Mouse (Mus musculus) lung, adult 18-20 months (tissue): ENCODE results near the gene Dip2b.

Experiments
- DNase-seq, 2 experiments: peaks; one replicate each; pipeline ENCODE4 v3.0.0; 2022; ENCODE audit warnings: mixed read lengths in 2 of 2

Gene Dip2b

DNA sequence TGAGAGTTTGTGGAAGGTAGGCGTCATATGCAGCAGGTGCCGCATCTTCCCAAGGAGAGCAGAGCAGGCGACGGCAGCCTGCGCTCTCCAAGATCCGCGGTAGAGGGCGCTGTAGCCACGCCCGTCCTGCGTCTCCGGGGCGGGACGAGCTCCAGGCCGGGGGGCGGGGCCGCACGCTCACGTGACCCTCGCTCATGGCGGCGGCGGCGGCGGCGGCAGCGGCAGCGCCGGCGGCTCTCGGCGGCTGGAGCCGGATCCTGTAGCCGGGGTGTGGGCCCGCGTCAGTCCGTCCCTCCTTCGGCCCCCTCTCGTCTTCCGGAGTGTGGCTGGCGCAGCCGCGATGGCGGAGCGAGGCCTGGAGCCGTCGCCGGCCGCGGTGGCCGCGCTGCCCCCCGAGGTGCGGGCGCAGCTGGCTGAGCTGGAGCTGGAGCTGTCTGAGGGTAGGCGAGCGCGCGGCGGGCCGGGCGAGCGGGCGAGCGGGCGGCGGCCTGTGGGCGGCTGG lies at the start of gene Dip2b:
Gene Dip2b (plus strand): TSS at position 195 of the 502 bp plus-strand sequence.
- DNase-seq = peak; percentile 90 to 93

DNA sequence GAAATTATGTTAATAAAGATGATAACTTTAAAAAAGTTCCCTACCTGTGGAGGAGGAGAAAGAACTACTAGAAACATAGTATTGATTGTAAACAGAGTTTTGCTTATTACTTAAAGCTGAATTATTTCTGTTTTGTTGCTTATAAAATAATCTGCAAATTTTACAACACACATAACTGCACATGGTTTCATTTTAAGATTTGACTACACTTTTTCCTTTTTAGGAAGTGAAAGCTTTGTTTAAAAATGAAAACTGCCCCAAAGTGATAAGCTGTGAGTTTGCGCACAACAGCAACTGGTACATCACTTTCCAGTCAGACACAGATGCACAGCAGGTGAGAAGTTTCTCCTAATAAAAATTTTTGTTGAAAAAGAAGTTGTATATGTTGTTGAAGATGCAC lies 45.4 kb upstream of the Dip2b start:
- DNase-seq = no peak

DNA sequence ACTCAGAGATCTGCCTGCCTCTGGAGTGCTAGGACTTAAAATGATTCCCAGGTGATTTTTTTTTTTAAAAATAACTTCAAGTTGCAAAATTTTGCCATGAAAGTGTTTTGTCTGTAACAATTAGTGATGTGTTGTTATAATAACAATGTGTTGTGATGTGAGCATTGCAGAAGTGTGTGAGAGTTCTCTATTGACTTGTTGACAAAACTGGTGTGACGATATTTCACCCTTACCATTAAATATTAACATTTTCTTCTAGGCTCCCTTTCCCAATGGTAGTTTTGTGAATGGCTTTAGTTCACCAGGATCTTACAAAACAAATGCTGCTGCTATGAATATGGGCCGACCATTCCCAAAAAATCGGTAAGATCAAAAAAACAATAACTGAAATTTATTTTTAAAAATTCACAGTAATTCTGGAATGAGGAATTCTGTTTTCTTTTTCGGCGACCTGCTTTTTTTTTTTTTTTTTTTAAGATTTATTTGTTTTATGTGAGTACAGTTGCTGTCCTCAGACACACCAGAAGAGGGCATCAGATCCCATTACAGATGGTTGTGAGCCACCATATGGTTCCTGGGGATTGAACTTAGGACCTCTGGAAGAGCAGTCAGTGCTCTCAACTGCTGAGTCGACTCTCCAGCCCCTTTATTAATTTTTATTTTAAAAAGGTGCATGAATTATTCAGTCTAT lies 41.2 kb upstream of the Dip2b start:
- DNase-seq = no peak

DNA sequence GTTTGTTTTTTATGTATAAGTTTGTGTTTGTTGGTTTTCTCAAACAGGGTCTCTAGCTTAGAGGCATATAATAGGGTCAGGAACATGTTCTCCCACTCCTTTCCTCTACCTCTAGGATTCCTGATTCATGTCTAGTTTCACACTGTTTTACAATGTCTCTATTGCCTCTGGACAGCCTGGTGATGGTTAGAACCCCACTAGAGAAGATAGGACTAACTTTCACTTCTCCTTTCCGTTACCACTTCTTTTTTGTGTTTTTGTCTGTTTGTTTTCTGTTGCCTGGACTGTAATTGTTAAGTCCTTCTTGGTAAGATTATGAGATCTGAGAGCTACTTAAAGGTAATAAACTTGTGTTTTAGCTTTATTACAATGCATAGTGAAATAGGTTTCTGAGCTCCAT lies 39.1 kb upstream of the Dip2b start:
- DNase-seq = no peak

DNA sequence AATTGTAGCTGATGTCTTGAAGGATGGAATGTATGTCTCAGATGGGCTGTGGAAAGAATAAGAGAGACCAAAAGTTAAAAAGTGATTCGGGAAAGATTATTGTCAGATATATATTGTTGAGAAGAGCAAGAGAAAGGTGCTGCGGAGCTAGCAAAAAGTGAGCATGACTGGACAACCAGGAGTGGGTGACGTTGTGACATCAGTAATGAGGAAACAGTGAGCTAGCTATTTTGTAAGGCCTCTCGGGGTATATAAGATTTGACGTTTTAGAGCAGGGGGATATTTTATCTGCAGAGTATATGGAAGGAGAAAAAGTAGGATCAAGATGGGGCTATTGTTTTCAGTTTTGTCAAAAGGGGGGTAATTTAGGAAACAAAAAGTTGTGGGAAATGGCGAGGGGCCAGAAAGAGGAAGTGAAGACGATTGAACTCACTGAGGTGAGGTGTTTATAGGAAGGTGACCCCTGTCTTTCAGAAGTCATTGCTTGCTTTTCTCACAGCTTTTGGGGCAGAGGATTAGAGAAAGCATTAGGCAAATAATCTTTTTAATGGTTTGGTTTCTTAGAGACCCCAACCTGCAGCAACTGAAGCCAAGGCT lies 33.7 kb upstream of the Dip2b start:
- DNase-seq = no peak

DNA sequence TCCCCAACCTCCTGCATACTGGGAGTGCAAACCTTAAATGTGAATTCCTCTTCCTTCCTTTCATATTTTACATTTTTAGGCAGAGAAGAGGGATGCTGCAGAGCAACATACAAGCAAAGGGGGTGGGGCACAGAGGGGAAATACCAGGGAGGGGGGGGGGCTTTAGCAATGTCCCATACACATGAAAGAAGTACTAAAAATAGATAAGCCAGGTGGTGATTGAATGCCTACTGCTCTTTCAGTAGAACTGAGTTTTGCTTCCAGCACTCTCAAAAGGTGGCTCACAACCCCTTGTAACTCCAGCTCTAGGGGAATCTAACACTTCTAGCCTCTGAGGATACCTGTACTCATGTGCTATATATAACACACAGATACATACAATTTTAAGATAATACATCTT lies 32.3 kb upstream of the Dip2b start:
- DNase-seq = no peak

DNA sequence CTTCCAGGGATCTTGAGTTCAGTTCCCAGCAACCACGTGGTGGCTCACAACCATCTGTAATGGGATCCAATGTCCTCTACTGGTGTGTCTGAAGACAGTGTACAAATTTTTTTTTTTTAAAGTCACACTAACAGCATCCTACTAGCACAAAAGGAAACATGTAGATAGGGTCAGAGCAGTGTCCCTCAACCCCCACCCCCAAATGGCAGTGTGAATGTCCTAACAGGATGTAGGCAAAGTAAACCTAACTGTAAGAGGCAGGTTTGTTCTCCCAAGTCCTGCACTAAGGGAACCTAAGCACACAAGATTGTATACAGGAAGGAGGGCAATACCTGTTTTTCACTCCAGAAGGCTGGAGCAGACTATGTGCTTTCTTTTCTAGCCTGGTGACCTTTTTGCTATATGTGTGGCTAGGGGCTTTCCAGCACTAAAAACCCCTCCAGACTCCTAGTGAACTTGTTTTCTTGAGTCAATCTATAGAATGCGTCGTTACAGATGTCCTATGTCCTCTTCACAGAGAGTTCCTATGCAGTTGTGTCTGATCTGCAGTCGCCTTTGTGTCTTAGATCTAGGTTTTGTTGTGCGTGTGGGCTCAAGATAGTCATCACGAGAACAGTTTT lies 20.1 kb upstream of the Dip2b start:
- DNase-seq = no peak

DNA sequence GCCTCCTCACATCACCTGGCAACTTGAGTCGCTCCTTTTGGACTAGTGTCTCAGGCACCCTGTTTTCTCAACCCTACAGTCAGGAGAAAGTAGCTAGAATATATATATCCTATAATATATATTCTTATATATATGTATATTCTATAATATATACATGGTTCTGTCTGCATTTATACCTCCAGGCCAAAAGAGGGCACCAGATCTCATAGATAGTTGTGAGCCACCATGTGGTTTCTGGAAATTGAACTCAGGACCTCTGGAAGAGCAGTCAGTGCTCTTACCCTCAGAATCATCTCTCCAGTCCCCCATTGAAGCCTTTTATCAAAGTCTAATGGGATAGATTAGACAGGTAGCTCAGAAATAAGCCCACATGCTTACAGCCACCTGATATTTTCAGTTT lies 17.3 kb upstream of the Dip2b start:
- DNase-seq = no peak

DNA sequence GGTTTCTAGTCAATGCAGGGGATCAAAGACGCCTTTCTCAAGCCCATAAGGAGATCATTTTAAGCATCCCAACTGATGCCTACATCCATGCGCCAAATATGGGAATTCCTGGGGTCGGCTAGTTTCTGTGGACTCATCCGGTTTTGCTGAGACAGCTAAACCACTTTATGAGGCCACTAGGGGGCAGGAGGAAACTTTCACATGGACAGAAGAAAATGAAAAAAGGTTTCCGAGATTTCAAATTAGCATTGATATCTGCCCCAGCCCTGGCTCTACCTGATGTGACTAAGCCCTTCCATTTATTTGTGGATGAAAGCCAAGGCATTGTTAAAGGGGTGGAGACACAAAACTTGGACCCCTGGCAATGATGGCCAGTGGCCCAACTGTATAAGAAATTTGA lies 15.5 kb upstream of the Dip2b start:
- DNase-seq = peak; percentile 20 to 53

DNA sequence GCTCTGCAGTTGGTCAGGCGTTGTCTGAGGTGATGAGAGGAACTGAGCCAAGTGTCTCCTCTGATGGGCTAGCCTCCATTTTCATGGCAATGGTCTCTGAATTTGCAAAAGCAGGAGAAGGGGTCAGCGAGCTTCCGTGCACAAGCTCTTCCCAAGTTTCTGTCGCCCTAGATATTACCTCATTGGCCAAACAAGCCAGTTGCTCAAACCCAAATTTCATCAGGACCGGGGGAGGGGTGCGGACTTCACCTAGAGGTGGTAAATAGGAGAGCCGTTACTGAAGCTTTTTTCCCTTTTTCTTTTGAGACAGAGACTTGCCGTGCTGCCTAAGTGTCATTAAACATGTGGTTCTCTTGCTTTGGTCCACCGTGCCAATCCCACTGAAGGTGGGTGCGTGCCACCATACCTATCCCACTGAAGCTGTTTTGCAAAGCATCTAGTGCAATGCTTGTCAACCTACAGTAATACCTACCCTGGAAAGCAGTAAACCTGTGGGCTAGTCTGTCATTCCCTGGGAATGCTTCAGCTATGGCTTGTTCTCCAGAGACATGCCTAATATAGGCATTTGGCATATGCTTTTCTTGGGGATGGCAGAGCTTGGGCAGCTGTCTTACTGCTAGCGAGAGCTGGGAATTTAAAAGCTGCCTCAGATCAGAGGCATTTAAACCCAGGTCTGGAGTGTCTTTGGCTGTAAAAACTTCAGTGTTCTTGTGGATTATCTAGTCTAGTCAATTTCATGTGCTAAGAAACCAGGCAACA lies 13.2 kb upstream of the Dip2b start:
- DNase-seq = no peak

DNA sequence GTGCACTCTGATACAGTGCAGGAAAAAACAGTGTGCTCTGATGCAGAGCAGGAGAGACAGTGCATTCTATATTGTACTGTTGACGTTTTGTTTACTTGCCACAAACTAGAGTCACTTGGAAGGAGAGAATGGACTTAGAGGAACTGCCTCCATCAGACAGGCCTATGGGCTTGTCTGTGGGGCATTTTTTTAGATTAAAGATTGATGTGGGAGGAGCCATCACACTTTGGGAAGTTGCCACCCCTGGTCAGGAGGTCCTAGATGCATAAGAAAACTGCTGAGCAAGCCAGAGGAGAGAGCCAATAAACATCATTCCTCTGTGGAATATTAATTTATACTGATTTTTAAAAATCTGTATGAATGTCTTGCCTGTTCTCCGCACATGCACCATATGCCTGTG lies 10.3 kb upstream of the Dip2b start:
- no peak for DNase-seq

DNA sequence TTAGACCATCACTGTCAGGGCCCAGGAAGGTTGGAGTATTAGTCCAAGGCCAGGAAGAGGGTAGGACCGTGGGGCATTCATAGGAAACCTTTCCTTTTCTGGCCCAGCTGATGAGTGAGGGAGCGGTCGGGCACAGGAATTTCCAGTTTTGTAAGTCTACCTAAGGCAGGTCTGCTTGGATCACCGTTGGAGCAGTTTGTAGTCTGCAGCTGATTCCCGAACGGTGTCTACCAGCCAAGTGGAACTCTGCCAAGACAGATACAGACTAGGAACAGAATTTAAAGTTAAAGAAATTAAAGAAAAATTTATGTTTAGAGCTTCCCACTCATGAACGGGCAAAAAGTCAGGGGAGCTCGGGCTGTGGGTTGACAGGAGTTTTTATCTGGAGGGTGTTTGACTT lies 9.0 kb upstream of the Dip2b start:
- DNase-seq = peak in 1 of 2 experiments; percentile 37

DNA sequence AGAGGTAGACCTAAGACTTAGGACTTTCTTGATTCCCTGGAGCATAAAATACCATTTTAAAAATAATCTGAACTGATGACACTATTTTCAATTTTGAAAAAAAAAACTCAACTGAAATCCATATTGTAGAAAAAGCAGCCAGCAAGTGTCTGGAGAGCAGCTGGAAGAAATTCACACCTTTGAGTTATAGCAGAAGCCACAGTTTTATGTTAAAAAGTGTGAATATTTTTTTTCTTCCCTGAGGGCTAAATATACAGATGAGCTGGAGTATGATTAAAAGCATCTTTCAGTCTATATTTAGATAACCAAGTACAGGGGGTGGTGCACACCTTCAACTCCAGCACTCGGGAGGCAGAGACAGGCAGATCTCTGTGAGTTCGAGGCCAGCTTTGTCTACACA lies 8.6 kb upstream of the Dip2b start:
- DNase-seq = no peak

DNA sequence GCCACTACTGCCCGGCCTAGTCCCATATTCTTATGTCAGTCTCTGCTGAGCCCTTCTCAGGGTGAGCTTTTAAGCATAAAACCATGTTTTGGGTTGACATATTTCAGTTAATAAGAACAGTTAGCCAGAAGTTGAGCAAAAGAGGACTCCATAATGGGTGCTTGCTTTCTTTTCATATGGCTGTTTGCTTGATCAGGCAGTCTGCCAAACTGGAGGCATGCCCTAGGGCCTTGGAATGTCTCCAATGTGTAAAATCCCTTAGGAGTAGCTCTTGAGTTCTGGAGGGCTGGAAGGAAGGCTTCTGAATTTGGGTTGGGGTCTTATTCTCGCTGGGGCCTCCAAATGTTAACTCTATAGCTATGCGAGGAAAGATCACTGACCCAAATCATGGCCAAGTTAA lies 5.9 kb upstream of the Dip2b start:
- DNase-seq = peak; percentile 52 to 53

DNA sequence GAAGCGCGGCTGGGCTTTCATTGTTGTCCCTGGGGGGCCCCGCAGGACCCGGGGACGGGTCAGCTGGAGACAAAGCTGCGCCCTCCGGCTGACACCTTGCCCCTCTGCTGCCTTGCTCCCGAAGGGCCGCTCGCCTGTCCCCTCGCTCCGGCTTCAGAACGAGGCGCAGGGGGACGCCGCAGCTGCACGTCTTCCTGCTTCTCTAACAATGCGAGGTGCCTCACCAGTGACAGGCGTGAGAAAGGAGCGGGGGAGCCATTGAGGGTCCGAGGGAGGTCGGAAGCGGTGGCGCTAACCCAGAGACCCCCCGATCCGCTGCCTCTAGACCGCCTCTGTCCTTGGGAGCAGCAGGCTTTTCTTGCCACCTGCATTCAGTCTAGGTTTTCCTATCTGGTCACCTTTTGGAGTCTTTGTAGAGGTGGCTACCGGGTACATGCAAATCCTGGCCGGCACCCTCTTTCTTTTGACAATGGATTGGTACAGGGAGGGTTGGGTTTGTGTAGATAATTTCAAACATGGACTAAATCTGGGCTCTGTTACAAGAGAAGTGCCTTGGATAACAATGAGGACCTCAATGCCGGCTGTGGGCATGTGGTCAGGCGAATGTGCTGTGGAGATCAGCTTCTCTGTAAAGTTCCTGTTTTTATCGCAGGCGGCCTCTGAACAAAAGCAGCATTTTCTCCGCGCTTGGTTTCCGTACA lies 687 bp downstream of the Dip2b start:
- DNase-seq = peak; percentile 46 to 50

DNA sequence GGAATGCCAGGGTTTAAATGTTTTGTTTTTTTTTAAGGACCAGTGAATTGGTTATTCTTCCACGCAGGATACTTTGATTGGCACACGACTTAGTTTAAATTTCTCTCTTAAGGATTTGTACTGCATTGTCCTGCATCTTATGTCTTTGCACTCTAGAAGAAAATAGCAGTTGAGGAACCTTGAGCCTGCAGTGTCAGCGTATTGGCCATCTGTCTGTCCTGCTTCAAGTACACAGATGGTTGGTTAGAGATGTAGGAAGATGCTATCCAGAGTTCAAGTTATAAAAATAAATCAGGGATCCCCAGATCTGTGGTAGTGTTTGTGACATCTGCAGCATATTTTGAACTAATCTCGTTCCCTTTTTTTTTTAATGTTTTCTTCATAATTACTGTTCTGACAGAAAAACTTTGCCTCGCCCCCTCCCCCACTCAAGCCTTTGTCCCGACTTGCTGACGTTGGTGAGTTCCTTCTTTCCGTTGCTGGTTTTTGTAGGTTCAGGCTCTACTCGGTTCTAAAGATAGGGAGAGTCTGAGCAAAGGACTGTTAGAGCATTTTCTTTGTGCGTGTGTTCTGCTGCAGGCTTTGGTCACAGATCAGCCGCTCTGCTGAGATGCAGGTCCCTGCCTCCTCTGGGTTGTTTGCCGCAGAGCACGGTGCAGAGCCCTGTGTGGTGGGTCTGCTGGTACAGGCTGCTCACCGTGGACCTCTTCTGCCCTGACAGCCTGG lies 2.2 kb downstream of the Dip2b start:
- no peak for DNase-seq

DNA sequence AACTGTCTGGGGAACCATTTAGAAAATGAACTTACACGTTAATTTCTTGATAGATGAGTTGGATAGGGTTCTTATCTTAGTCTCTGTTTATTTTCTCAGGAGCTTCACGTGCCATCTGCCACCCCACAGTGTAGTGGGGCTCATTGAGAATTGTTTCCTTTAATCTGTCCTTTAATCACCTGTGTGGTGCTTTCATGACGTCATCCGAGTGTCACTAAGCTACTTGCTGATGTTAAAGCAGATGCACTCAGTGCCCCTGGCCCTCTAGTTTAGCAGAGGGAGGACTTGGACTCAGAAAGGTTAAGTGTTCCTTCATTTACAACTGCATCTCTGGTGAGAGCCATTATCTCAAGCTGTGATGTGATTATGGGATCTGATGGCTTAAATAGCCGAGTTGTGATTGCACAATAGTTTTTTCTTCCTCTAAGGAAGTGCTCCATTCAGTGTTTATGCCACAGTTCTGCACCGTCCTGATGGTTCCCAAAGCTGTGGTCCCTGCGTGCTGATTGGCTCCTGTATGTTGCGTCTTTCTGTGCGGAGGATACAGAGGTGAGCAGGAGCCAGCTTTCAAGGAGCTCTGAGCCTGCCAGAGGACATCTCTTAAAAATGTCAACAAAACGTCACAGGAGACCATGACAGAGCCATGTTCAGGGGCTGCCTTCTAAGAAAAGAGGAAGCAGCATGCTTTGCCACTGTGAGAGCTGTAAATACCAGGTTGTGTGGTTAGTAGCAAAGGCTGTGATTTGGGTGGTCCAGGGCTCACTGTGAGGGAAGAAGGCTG lies 3.0 kb downstream of the Dip2b start:
- peak; percentile 19 to 24 for DNase-seq

DNA sequence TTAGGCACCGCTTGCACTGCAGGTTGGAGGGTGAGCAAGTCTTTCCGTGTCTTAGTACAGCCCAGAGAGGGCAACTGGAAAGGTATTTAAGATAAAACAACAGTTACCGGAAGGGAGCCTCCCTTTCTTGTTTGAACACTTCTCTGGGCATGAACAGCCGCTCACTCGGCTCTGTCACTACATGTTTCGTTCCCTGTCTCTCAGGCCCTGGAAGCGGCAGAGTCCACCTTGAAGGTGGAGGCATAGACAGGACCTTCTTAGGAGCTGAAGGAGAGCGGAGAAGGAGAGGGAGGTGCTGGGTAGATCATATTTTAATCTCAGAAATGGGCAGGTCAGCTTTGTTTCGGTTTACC lies 3.6 kb downstream of the Dip2b start:
- no peak for DNase-seq

DNA sequence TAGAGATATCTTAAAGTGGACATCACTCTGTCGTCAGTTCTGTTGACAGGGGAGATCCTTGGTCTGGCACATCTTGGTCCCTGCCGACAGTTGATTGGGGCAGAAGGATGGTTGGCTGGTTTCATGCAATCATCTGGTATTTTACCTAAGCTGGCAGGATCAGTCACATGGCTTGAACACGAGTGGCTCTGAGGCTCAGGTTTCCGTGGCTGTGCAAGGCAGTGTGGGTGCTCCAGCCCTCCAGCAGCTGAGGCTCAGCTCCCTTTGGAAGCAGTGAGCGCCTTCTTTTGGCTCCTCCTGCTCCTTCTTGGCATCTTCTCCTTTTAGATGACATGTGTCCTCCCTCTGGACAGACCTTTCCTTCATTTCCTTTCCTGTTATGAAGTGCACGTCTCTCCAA lies 7.1 kb downstream of the Dip2b start:
- DNase-seq = no peak

DNA sequence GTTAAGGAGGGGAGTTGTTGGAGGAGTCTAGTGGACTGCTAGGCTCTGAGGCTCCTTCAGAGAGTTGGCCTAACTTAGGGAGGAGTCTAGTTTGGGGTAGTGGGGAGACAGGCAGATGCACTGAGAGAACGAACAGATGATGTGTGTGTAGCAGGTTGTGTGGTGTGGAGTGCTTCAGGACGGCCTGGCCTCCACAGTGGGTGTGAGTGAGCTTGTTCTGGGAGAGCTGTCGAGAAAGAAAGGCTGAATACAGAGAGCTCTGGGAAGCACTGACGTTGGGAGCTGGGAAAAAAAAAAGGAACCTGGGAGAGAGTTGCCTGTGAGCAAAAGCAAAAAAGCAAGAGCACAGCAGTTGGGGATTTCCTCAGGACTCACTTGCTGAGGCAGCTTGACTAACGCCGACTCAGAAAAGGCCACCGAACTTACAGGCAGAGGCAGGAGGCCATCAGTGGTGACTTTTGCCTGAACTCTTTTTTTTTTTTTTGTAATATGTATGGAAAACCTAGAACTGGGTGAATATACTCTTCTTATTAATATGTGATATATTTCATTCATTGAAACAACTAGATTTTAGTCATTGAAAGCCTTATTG lies 11.1 kb downstream of the Dip2b start:
- DNase-seq = no peak

DNA sequence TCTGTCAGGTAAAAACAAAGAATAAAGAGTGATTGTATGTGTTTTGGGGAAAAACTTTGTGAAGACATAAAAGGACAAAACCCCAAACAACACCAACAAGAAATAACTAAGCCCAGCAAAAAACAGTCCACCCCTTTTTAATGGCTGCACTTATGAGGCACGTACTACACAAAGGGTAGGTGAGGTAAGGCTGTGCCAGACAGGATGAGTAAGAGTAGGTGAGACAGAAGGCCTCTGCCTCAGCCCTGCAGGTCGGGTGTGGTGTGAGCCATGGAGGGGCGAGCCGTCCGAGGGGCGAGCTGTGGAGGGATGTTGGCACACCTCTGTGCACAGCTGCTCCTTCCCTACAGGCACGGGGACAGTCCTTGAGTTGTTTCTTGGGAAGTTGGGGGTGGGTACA lies 12.5 kb downstream of the Dip2b start:
- DNase-seq = no peak
